Mouse (Mus musculus): Measurements from ENCODE around the gene Kifc5b. TPM values are rescaled to one million over a fixed set of nuclear protein-coding genes. Genes with fewer than 3 reads are reported as not detected.
"Not testable (repeated sequence)": the region's sequence is repeated elsewhere in the genome, so short reads cannot be mapped to it uniquely, and the experiment has no call there.

The Kifc5b gene
- total RNA-seq, 2 experiments from 2014 or later: 2.7 to 3.1 TPM

GRCm38 (mm10) chr17:26969257-26969656 is 52.4 kb downstream of the Kifc5b start:
- no peak for DNase-seq (ENCODE audit: low spot score in 2 of 2)

GRCm38 (mm10) chr17:26970221-26970620 is 53.3 kb downstream of the Kifc5b start:
- no peak for DNase-seq (ENCODE audit: low spot score in 2 of 2)

- DNase-seq (ENCODE audit: low spot score in 2 of 2): no peak
These were observed 54.5 kb downstream of the Kifc5b start for GRCm38 (mm10) chr17:26971247-26971905.

GRCm38 (mm10) chr17:26972107-26972506 is 55.2 kb downstream of the Kifc5b start:
- DNase-seq (ENCODE audit: low spot score in 2 of 2): no peak

DNA sequence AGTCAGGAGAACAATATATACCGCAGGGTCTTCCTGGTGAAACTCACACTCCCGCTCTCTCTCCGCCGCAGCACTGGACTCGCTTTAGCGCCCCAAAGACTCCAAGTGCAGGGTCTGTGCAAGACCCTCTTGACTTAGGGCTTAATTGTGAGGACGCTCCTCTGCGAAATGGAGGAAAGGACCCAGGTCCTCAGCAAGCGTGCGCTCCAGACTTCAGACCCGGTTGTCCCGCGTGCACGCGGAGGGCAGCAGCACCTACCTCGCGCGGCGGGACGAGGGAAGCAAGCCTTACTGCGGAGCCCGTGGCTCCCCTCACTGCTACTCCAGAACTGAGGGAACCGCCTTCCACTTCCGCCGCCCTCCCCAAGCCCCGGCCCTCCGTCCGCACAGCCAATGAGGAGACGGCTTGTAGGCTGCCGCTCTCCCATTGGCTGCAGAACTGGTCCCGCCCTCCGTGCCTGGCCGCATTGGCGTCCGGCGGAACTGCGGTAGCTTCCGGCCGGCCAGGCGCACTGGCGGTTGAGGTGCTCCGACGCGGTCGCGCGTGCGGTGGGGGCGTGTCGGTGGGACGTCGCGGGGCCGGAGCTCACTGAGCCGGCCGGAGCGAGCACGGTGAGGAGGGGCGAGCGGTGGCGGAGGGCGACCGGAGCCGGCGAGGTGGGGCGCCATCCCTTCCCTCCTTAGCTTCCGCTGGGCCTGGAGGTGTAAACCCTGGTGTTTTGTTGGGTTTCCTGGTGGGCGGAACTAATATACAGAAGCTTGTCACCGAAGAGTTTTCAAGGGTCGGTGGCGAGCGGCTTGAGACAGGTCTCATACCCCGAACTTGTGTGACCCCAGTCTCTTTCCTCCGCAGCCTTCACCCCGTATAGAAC is 56.0 kb downstream of the Kifc5b start, which contains the start of gene Zbtb9:
Gene Zbtb9 (plus strand): TSS at position 465 of the 872 bp plus-strand sequence.
- DNase-seq (ENCODE audit: low spot score in 2 of 2): peak; percentile 94 to 97

GRCm38 (mm10) chr17:26974547-26974946 is 57.7 kb downstream of the Kifc5b start:
- DNase-seq (ENCODE audit: low spot score in 2 of 2): no peak

GRCm38 (mm10) chr17:26975415-26975814 is 58.5 kb downstream of the Kifc5b start:
- DNase-seq (ENCODE audit: low spot score in 2 of 2): no peak

DNA sequence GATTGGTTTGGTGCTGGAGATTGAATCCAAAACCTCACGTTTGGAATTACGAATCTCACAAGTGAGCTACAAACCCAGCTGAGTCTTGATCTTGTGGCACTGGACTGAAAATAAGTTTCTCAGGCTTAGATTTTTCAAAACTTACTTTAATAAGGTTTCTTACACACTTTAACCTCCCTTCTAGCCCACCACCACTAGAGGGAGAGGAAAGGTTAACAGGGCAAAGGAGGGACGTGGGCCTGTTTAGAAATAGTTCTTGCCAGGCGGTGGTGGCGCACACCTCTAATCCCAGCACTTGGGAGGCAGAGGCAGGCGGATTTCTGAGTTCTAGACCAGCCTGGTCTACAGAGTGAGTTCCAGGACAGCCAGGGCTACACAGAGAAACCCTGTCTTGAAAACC is 60.5 kb downstream of the Kifc5b start:
- not testable (repeated sequence) for DNase-seq (ENCODE audit: low spot score in 2 of 2)

- no peak for DNase-seq (ENCODE audit: low spot score in 2 of 2)
These were observed 62.5 kb downstream of the Kifc5b start for GRCm38 (mm10) chr17:26979426-26979825.

GRCm38 (mm10) chr17:26981050-26981449 is 64.2 kb downstream of the Kifc5b start:
- no peak for DNase-seq (ENCODE audit: low spot score in 2 of 2)

Small RNA genes within 50 kb of the gene (microRNA-seq; reads per million reads assigned to microRNA genes)
- 0 reads per million in 2 experiments for gene Gm27775
- gene Mir3083: 12.7 to 17.6 reads per million in 2 experiments
- 2.3 to 2.5 reads per million in 2 experiments for gene Mir6968

Other genes with a start within 250 kb of the Kifc5b start
- gene Crebrf, start 201.4 kb upstream of the Kifc5b start, total RNA-seq (2021): 10 to 100 TPM; 45.3 to 45.4 TPM
- gene Bnip1, start 136.0 kb upstream of the Kifc5b start, total RNA-seq (2021): 10 to 100 TPM; 29.5 to 30.7 TPM
- gene Nkx2-5, start 72.1 kb upstream of the Kifc5b start, total RNA-seq (2021): not detected
- 10 to 100 TPM; 18.6 to 21.0 TPM for gene Phf1, start 16.0 kb downstream of the Kifc5b start, total RNA-seq (2021)
- 100 to 1,000 TPM; 109 to 115 TPM for gene Cuta, start 22.5 kb downstream of the Kifc5b start, total RNA-seq (2021)
- 100 to 1,000 TPM; 512 to 532 TPM for gene Syngap1, start 24.2 kb downstream of the Kifc5b start, total RNA-seq (2021)
- 10 to 100 TPM; 11.7 to 14.1 TPM for gene Zbtb9, start 56.1 kb downstream of the Kifc5b start, total RNA-seq (2021)
- 10 to 100 TPM; 23.8 to 25.0 TPM for gene Bak1, start 111.9 kb downstream of the Kifc5b start, total RNA-seq (2021)
- 1 to 10 TPM; 2.3 to 5.3 TPM for gene Itpr3, start 140.2 kb downstream of the Kifc5b start, total RNA-seq (2021)
- 100 to 1,000 TPM; 165 to 168 TPM for gene Uqcc2, start 216.8 kb downstream of the Kifc5b start, total RNA-seq (2021)

All from layer of hippocampus, postnatal 14 days (tissue).